Mouse (Mus musculus): Measurements from ENCODE around the gene Efemp2.

GRCm38 (mm10) chr19:5429219-5429618 lies 44.5 kb upstream of the Efemp2 start:
- TF ChIP-seq CTCF (IDR thresholded peaks at IDR 0.05; ENCODE audit: low read depth, low read length) (no peak), POLR2A (IDR thresholded peaks at IDR 0.05; ENCODE audit: borderline replicate concordance, low read depth, low read length) (no peak)
